In genomic region chr11:23259073-23259472, GRCm38 (mm10) we compare ENCODE assay signal across 11 mouse cellular contexts. TPM values are rescaled to one million over a fixed set of nuclear protein-coding genes. Genes with fewer than 3 reads are reported as not detected.
DNase-seq lines count a peak whose midpoint lies in the region; ATAC-seq and TF ChIP-seq lines count a peak whose summit lies in the region.
"Had no signal": no experiment of that assay in that cellular context is flagged by ENCODE, and none has a peak within 500 bp of the region (broad histone marks: within the 10 kb centered on the region; RNA-seq: fewer than 3 reads in every experiment).

No protein-coding gene starts in this region.

- no peak overlapping the region for H3K4me3 ChIP-seq in heart, embryonic 14.5 days (ENCODE audit: control insufficient read depth in 1 of 2, insufficient read depth in 1 of 2, low read depth in 1 of 2, low read length in 2 of 2)
- H3K4me3 ChIP-seq in midbrain, embryonic 11.5 days (ENCODE audit: low read depth, low read length) = no peak overlapping the region
- no peak overlapping the region for H3K4me3 ChIP-seq in midbrain, postnatal 0 days (ENCODE audit: low read depth, low read length)
- peak overlapping the region; percentile 97 for H3K4me3 ChIP-seq in limb, embryonic 10.5 days
- H3K4me3 ChIP-seq in neural tube, embryonic 15.5 days (replicated peaks) = no peak overlapping the region

- WGBS in heart, embryonic 14.5 days = 80% methylated on average over 4 of the region's 4 CpGs
- WGBS in midbrain, embryonic 11.5 days = 92% methylated on average over 4 of the region's 4 CpGs
- 93% methylated on average over 4 of the region's 4 CpGs for WGBS in midbrain, postnatal 0 days
- WGBS in limb, embryonic 10.5 days = 94% methylated on average over 4 of the region's 4 CpGs
- WGBS in neural tube, embryonic 15.5 days = 91% methylated on average over 4 of the region's 4 CpGs

- peak overlapping the region; percentile 88; the same call in 1 of the 2 replicates for H3K4me2 ChIP-seq in heart, embryonic 14.5 days (ENCODE audit: low read length)
- H3K4me2 ChIP-seq in midbrain, embryonic 11.5 days = no peak overlapping the region; the same call in 1 of the 2 replicates
- no peak overlapping the region for H3K4me2 ChIP-seq in midbrain, postnatal 0 days (ENCODE audit: low read depth, low read length, poor library complexity, severe bottlenecking)
- peak overlapping the region; percentile 20; the same call in 1 of the 2 replicates for H3K4me2 ChIP-seq in neural tube, embryonic 15.5 days

- DNase-seq in heart, adult 18-20 months = no peak
- DNase-seq in midbrain, embryonic 11.5 days (ENCODE audit: low spot score, missing footprints) = peak; percentile 87
- DNase-seq in midbrain, postnatal 0 days (ENCODE audit: low spot score) = no peak
- no peak for DNase-seq in limb, embryonic 10.5 days (ENCODE audit: low spot score)
- DNase-seq in yolk sac, embryonic 10.5 days (ENCODE audit: low spot score) = no peak
- no peak for DNase-seq in urinary bladder, postnatal 14 days (ENCODE audit: low spot score)
- DNase-seq: kidney, adult 9 months; right cerebral cortex, postnatal 14 days had no signal

- no peak for ATAC-seq in heart, embryonic 14.5 days (ENCODE audit: insufficient number of reproducible peaks, insufficient read depth, low FRiP score, low read depth)
- no peak for ATAC-seq in midbrain, embryonic 11.5 days (ENCODE audit: low FRiP score)
- no peak for ATAC-seq in midbrain, postnatal 0 days (ENCODE audit: low FRiP score)
- ATAC-seq in neural tube, embryonic 15.5 days (ENCODE audit: low FRiP score) = no peak
- ATAC-seq: lung, postnatal 0 days had no signal

- H3K9me3 ChIP-seq in heart, embryonic 14.5 days (ENCODE audit: control insufficient read depth, low read length) = no peaks in the 10 kb centered on the region
- no peaks in the 10 kb centered on the region for H3K9me3 ChIP-seq in midbrain, embryonic 11.5 days (ENCODE audit: control insufficient read depth, low read length)
- H3K9me3 ChIP-seq in midbrain, postnatal 0 days (ENCODE audit: low read length) = no peaks in the 10 kb centered on the region
- H3K9me3 ChIP-seq in limb, embryonic 10.5 days (replicated peaks) = no peaks in the 10 kb centered on the region
- H3K9me3 ChIP-seq in neural tube, embryonic 15.5 days (replicated peaks) = no peaks in the 10 kb centered on the region

- H3K4me1 ChIP-seq in heart, embryonic 14.5 days (ENCODE audit: control insufficient read depth in 2 of 2, insufficient read depth in 2 of 2, low read length in 2 of 2) = peaks cover 3 to 26% of the 10 kb centered on the region in 2 experiments
- H3K4me1 ChIP-seq in midbrain, embryonic 11.5 days (ENCODE audit: control insufficient read depth, insufficient read depth, low read length) = peaks cover 7% of the 10 kb centered on the region; the same call in 1 of the 2 replicates
- no peaks in the 10 kb centered on the region for H3K4me1 ChIP-seq in midbrain, postnatal 0 days (ENCODE audit: insufficient read depth, low read length)
- peaks cover 19% of the 10 kb centered on the region; the same call in 1 of the 2 replicates for H3K4me1 ChIP-seq in limb, embryonic 10.5 days
- H3K4me1 ChIP-seq in neural tube, embryonic 15.5 days = peaks cover 28% of the 10 kb centered on the region

- H3K36me3 ChIP-seq in heart, embryonic 14.5 days (ENCODE audit: control insufficient read depth, insufficient read depth, low read length) = peaks cover 26% of the 10 kb centered on the region
- H3K36me3 ChIP-seq in midbrain, embryonic 11.5 days (ENCODE audit: control insufficient read depth, insufficient read depth, low read length) = peaks cover 4% of the 10 kb centered on the region; the same call in 1 of the 2 replicates
- H3K36me3 ChIP-seq in midbrain, postnatal 0 days (ENCODE audit: insufficient read depth, low read length) = no peaks in the 10 kb centered on the region; the same call in 1 of the 2 replicates
- H3K36me3 ChIP-seq in limb, embryonic 10.5 days = peaks cover 54% of the 10 kb centered on the region
- peaks cover 12% of the 10 kb centered on the region for H3K36me3 ChIP-seq in neural tube, embryonic 15.5 days

- no peaks in the 10 kb centered on the region for H3K27me3 ChIP-seq in heart, embryonic 14.5 days (ENCODE audit: control insufficient read depth, insufficient read depth, low read length)
- H3K27me3 ChIP-seq in midbrain, embryonic 11.5 days (ENCODE audit: control insufficient read depth, insufficient read depth, low read length) = no peaks in the 10 kb centered on the region
- no peaks in the 10 kb centered on the region for H3K27me3 ChIP-seq in midbrain, postnatal 0 days (ENCODE audit: insufficient read depth, low read length)
- no peaks in the 10 kb centered on the region for H3K27me3 ChIP-seq in limb, embryonic 10.5 days (ENCODE audit: low read depth, poor library complexity, severe bottlenecking)
- H3K27me3 ChIP-seq in neural tube, embryonic 15.5 days (replicated peaks) = no peaks in the 10 kb centered on the region

- H3K27ac ChIP-seq in heart, embryonic 14.5 days (replicated peaks in 1 of 2; ENCODE audit: control insufficient read depth in 1 of 2, insufficient read depth in 1 of 2, low read depth in 2 of 2, low read length in 2 of 2) = no peak overlapping the region
- no peak overlapping the region for H3K27ac ChIP-seq in midbrain, embryonic 11.5 days (ENCODE audit: low read depth, low read length)
- no peak overlapping the region for H3K27ac ChIP-seq in midbrain, postnatal 0 days (ENCODE audit: low read depth, low read length)
- H3K27ac ChIP-seq in limb, embryonic 10.5 days = no peak overlapping the region
- no peak overlapping the region for H3K27ac ChIP-seq in neural tube, embryonic 15.5 days (replicated peaks)

- H3K9ac ChIP-seq in heart, embryonic 14.5 days (ENCODE audit: low read length) = no peak overlapping the region
- no peak overlapping the region for H3K9ac ChIP-seq in midbrain, embryonic 11.5 days (ENCODE audit: low read length)
- H3K9ac ChIP-seq in midbrain, postnatal 0 days (replicated peaks; ENCODE audit: low read length, poor library complexity, severe bottlenecking) = no peak overlapping the region
- no peak overlapping the region for H3K9ac ChIP-seq in neural tube, embryonic 15.5 days (replicated peaks)

- no peak for TF ChIP-seq CTCF in midbrain, postnatal 0 days (IDR thresholded peaks at IDR 0.05)

RNA-seq across cellular contexts. Expression of gene Xpo1, which starts 3.2 kb away (rescaled TPM):
- polyA plus RNA-seq in heart, embryonic 14.5 days (2014; fragmentation: Nextera tagmentation; extraction: Ambion mirVana) = 64.5 and 71.0 TPM in 2 replicates
- 10 to 100 TPM; 36.0 to 40.6 TPM for total RNA-seq in heart, adult 18-20 months (2021)
- polyA plus RNA-seq in midbrain, embryonic 11.5 days (2014; fragmentation: Nextera tagmentation; extraction: Ambion mirVana) = 171 and 184 TPM in 2 replicates
- total RNA-seq in midbrain, postnatal 0 days (2014; rRNA removed) = 65.1 and 86.5 TPM in 2 replicates
- 37.4 and 44.0 TPM in 2 replicates for polyA plus RNA-seq in midbrain, postnatal 0 days (2015; fragmentation: Nextera tagmentation; extraction: Ambion mirVana)
- 133 and 153 TPM in 2 replicates for polyA plus RNA-seq in limb, embryonic 10.5 days (2016; fragmentation: Nextera tagmentation; extraction: Ambion mirVana)
- 61.6 and 63.7 TPM in 2 replicates for polyA plus RNA-seq in neural tube, embryonic 15.5 days (2015; fragmentation: Nextera tagmentation; extraction: Ambion mirVana)

RNA-seq across cellular contexts. Expression of gene Usp34, which starts 47.6 kb away (rescaled TPM):
- 23.3 and 24.0 TPM in 2 replicates for polyA plus RNA-seq in heart, embryonic 14.5 days (2014; fragmentation: Nextera tagmentation; extraction: Ambion mirVana)
- 10 to 100 TPM; 35.2 to 42.5 TPM for total RNA-seq in heart, adult 18-20 months (2021)
- polyA plus RNA-seq in midbrain, embryonic 11.5 days (2014; fragmentation: Nextera tagmentation; extraction: Ambion mirVana) = 31.7 and 34.3 TPM in 2 replicates
- total RNA-seq in midbrain, postnatal 0 days (2014; rRNA removed) = 107 and 140 TPM in 2 replicates
- 24.1 and 30.2 TPM in 2 replicates for polyA plus RNA-seq in midbrain, postnatal 0 days (2015; fragmentation: Nextera tagmentation; extraction: Ambion mirVana)
- polyA plus RNA-seq in limb, embryonic 10.5 days (2016; fragmentation: Nextera tagmentation; extraction: Ambion mirVana) = 23.2 and 25.9 TPM in 2 replicates
- polyA plus RNA-seq in neural tube, embryonic 15.5 days (2015; fragmentation: Nextera tagmentation; extraction: Ambion mirVana) = 25.2 and 26.3 TPM in 2 replicates

Comparison
In these comparisons a context has a peak if more than half of its experiments do, and no peak if none do; other contexts are left out.
1. H3K4me2 ChIP-seq: peak in heart, embryonic 14.5 days (single experiment) and neural tube, embryonic 15.5 days (single experiment); none in midbrain, embryonic 11.5 days (single experiment) and midbrain, postnatal 0 days (single experiment).